Mouse (Mus musculus) MEL (cell line): ENCODE measurements around the gene Hsf3. TPM values are rescaled to one million over a fixed set of nuclear protein-coding genes. Genes with fewer than 3 reads are reported as not detected.

Experiments
- DNase-seq: peaks from one replicate; pipeline ENCODE4 v3.0.0; 2011; ENCODE audit warnings: low read depth, low spot score
- H3K27ac ChIP-seq: 2 replicates; pipeline ENCODE4 v1.5.1; 2012; ENCODE audit warnings: low read depth, mild to moderate bottlenecking, control low read depth, low read length, moderate library complexity; ENCODE audit not compliant: control insufficient read depth
- H3K27me3 ChIP-seq, 2 experiments: fragments of 150-350 bp in 1 of 2; sonication (generic) in 1 of 2; 2 replicates each; pipeline ENCODE4 v1.6.1; 2012; ENCODE audit warnings: low read length in 2 of 2, mild to moderate bottlenecking in 2 of 2, improper control_type of control experiment in 1 of 2, moderate library complexity in 1 of 2; ENCODE audit not compliant: insufficient read depth in 2 of 2, control insufficient read depth in 1 of 2
- H3K36me3 ChIP-seq, 2 experiments: 2 replicates each; pipeline ENCODE4 v1.6.1; 2012 to 2014; ENCODE audit warnings: low read length in 2 of 2, improper control_type of control experiment in 1 of 2, inconsistent platforms in 1 of 2, mild to moderate bottlenecking in 1 of 2; ENCODE audit not compliant: insufficient read depth in 2 of 2, control insufficient read depth in 1 of 2
- H3K4me1 ChIP-seq, 2 experiments: fragments of 150-350 bp in 1 of 2; sonication (generic) in 1 of 2; 2 replicates each; pipeline ENCODE4 v1.6.1; 2012; ENCODE audit warnings: low read length in 2 of 2, improper control_type of control experiment in 1 of 2, mild to moderate bottlenecking in 1 of 2; ENCODE audit not compliant: insufficient read depth in 2 of 2, control insufficient read depth in 1 of 2
- H3K4me3 ChIP-seq, 2 experiments: fragments of 150-350 bp in 1 of 2; sonication (generic) in 1 of 2; 2 replicates each; pipeline ENCODE4 v1.5.1; 2012; ENCODE audit warnings: low read depth in 2 of 2, low read length in 2 of 2, mild to moderate bottlenecking in 2 of 2, moderate library complexity in 2 of 2, control low read depth in 1 of 2, improper control_type of control experiment in 1 of 2; ENCODE audit not compliant: control insufficient read depth in 1 of 2, insufficient read depth in 1 of 2
- H3K79me2 ChIP-seq: 2 replicates; pipeline ENCODE4 v1.6.1; 2012; ENCODE audit warnings: mild to moderate bottlenecking, low read length, moderate library complexity; ENCODE audit not compliant: control insufficient read depth, poor library complexity, insufficient read depth
- H3K9ac ChIP-seq: 2 replicates; pipeline ENCODE4 v1.6.1; 2012; ENCODE audit warnings: low read depth, mild to moderate bottlenecking, control low read depth, low read length, moderate library complexity; ENCODE audit not compliant: control insufficient read depth, poor library complexity, severe bottlenecking
- H3K9me3 ChIP-seq: fragments of 150-350 bp; sonication (generic); replicated peaks from 2 replicates; pipeline ENCODE4 v1.6.1; 2012; ENCODE audit warnings: mild to moderate bottlenecking, low read length, improper control_type of control experiment, moderate library complexity; ENCODE audit not compliant: insufficient read depth
- BHLHE40 ChIP-seq: IDR thresholded peaks from 2 replicates; pipeline ENCODE4 v1.6.1; 2012; ENCODE audit warnings: low read depth, mild to moderate bottlenecking, inconsistent platforms, low read length, improper control_type of control experiment, borderline replicate concordance
- CHD1 ChIP-seq: IDR thresholded peaks from 2 replicates; pipeline ENCODE4 v1.6.1; 2012; ENCODE audit warnings: low read depth, mild to moderate bottlenecking, inconsistent platforms, low read length, improper control_type of control experiment
- CTCF ChIP-seq, 3 experiments: IDR thresholded peaks in 2 of 3; conservative IDR thresholded peaks in 1 of 3; 2 replicates each; pipeline ENCODE4 v1.5.1; 2011 to 2012; ENCODE audit warnings: low read length in 3 of 3, low read depth in 2 of 3, mild to moderate bottlenecking in 2 of 3, improper control_type of control experiment in 1 of 3, inconsistent platforms in 1 of 3, mixed read lengths in 1 of 3, moderate library complexity in 1 of 3; ENCODE audit not compliant: control insufficient read depth in 1 of 3, insufficient read depth in 1 of 3, poor library complexity in 1 of 3, severe bottlenecking in 1 of 3
- E2F4 ChIP-seq: IDR thresholded peaks from 2 replicates; pipeline ENCODE4 v1.6.1; 2011; ENCODE audit warnings: low read depth, low read length, improper control_type of control experiment, borderline replicate concordance
- EP300 ChIP-seq, 2 experiments: IDR thresholded peaks; 2 replicates each; pipeline ENCODE4 v1.6.1; 2011; ENCODE audit warnings: improper control_type of control experiment in 2 of 2, low read length in 2 of 2, low read depth in 1 of 2, mild to moderate bottlenecking in 1 of 2
- ETS1 ChIP-seq: IDR thresholded peaks from 2 replicates; pipeline ENCODE4 v1.6.1; 2012; ENCODE audit warnings: low read depth, mild to moderate bottlenecking, inconsistent platforms, low read length, improper control_type of control experiment, moderate library complexity
- GABPA ChIP-seq: IDR thresholded peaks from 2 replicates; pipeline ENCODE4 v1.6.1; 2012; ENCODE audit warnings: low read depth, mild to moderate bottlenecking, inconsistent platforms, low read length, improper control_type of control experiment, moderate library complexity
- GATA1 ChIP-seq: IDR thresholded peaks from 2 replicates; pipeline ENCODE4 v1.6.1; 2011; ENCODE audit warnings: low read depth, low read length, improper control_type of control experiment
- JUND ChIP-seq: IDR thresholded peaks from 2 replicates; pipeline ENCODE4 v1.6.1; 2011; ENCODE audit warnings: low read depth, mild to moderate bottlenecking, improper control_type of control experiment, low read length
- MAFK ChIP-seq: IDR thresholded peaks from 2 replicates; pipeline ENCODE4 v1.6.1; 2011; ENCODE audit warnings: low read depth, mild to moderate bottlenecking, low read length, improper control_type of control experiment, borderline replicate concordance
- MAX ChIP-seq: IDR thresholded peaks from 2 replicates; pipeline ENCODE4 v1.6.1; 2011; ENCODE audit warnings: low read length, improper control_type of control experiment
- MEF2A ChIP-seq: IDR thresholded peaks from 2 replicates; pipeline ENCODE4 v1.6.1; 2014; ENCODE audit warnings: low read depth, mild to moderate bottlenecking, inconsistent platforms, low read length, improper control_type of control experiment; ENCODE audit not compliant: poor library complexity, insufficient replicate concordance, severe bottlenecking; ENCODE audit errors: extremely low read depth
- POLR2A ChIP-seq, 2 experiments: IDR thresholded peaks; 2 replicates each; pipeline ENCODE4 v1.6.1; 2011 to 2012; ENCODE audit warnings: low read length in 2 of 2, mild to moderate bottlenecking in 2 of 2, control low read depth in 1 of 2, improper control_type of control experiment in 1 of 2, low read depth in 1 of 2, moderate library complexity in 1 of 2; ENCODE audit not compliant: control insufficient read depth in 1 of 2, insufficient read depth in 1 of 2, poor library complexity in 1 of 2
- RCOR1 ChIP-seq: IDR thresholded peaks from 2 replicates; pipeline ENCODE4 v1.6.1; 2012; ENCODE audit warnings: low read depth, mild to moderate bottlenecking, inconsistent platforms, low read length, improper control_type of control experiment
- SMC3 ChIP-seq: IDR thresholded peaks from 2 replicates; pipeline ENCODE4 v1.6.1; 2011; ENCODE audit warnings: low read depth, low read length, improper control_type of control experiment
- TAL1 ChIP-seq: IDR thresholded peaks from 2 replicates; pipeline ENCODE4 v1.6.1; 2012; ENCODE audit warnings: mild to moderate bottlenecking, inconsistent platforms, low read length, moderate library complexity, mixed read lengths
- TBP ChIP-seq: IDR thresholded peaks from 2 replicates; pipeline ENCODE4 v1.8.0; 2011; ENCODE audit warnings: low read depth, low read length, improper control_type of control experiment
- ZC3H11A ChIP-seq: IDR thresholded peaks from 2 replicates; pipeline ENCODE4 v1.6.1; 2012; ENCODE audit warnings: low read depth, mild to moderate bottlenecking, inconsistent platforms, low read length, improper control_type of control experiment
- ZKSCAN1 ChIP-seq: IDR thresholded peaks from 2 replicates; pipeline ENCODE4 v1.6.1; 2012; ENCODE audit warnings: low read depth, mild to moderate bottlenecking, inconsistent platforms, low read length, improper control_type of control experiment, moderate library complexity
- ZNF384 ChIP-seq: IDR thresholded peaks from 2 replicates; pipeline ENCODE4 v1.6.1; 2012; ENCODE audit warnings: low read depth, mild to moderate bottlenecking, inconsistent platforms, low read length, improper control_type of control experiment
- polyA plus RNA-seq, 2 experiments: library from polyadenylated mRNA; stranded (reverse) in 1 of 2; unstranded in 1 of 2; fragments of >175 nt in 1 of 2; fragments of >200 nt in 1 of 2; gene quantifications; 2 replicates each; pipeline versions ENCODE4 v1.2.1 to v1.2.4; 2012; ENCODE audit warnings: low replicate concordance in 2 of 2, low read depth in 1 of 2; ENCODE audit not compliant: insufficient read length in 2 of 2, insufficient read depth in 1 of 2, missing spikeins in 1 of 2
- total RNA-seq: library from RNA; depleted of rRNA; stranded (reverse); fragments of 300-350 nt; gene quantifications from 2 replicates; pipeline ENCODE4 v1.2.3, GENCODE M21; 2012; rRNA removed

Hsf3 gene
- total RNA-seq (not detected in 2 replicates), polyA plus RNA-seq (not detected)

DNA sequence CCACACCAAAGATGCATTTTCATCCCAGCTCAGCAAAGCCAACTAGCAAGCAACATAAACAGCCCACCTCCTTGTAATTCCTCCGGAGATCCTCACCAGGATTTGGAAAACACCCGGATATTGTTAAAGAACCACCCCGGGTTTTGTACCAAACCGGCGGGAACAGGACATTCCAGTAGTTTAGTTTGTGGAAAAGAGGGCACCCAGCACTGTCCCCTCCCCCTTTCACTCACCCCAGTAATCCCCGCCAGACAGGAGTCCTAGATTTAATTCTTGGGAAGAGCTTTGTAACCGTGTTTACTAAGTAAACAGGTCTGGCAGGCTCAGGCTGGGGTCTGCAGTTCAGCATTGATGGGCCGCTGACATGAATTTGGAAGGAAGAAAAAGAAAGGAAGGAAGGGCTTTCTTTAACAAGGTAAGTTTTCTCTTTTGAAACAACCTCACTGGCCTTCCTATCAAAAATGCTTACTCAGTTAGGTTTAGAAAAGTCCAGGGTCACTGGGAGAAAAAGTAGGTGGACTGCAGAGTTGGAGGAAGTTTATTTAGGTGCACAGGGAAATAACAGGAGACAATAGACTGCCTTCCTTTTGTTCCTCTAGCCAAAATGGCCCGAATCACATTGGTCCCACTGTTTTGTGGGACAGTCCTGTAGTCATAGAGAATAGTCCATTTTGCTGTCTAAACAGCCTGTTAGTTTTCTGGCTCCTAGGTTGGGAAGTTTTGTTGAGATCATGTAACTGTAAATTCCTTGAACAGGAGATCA lies at the start of gene Hsf3:
Gene Hsf3, minus strand, starts transcription at position 94 of the 763 bp plus-strand sequence.
- H3K9me3 ChIP-seq: no peaks in the 10 kb centered on the region
- TF ChIP-seq JUND: no peak
- no peak for TF ChIP-seq ZKSCAN1
- no peak for TF ChIP-seq CHD1
- no peak for TF ChIP-seq BHLHE40
- no peak for TF ChIP-seq E2F4
- no peak for TF ChIP-seq RCOR1
- no peak for TF ChIP-seq TBP
- TF ChIP-seq GABPA: no peak
- no peak for TF ChIP-seq SMC3
- no peak for TF ChIP-seq POLR2A (IDR thresholded peaks at IDR 0.05; ENCODE audit: control insufficient read depth in 1 of 2, insufficient read depth in 1 of 2, low read depth in 1 of 2, low read length in 2 of 2, poor library complexity in 1 of 2)
- no peak for TF ChIP-seq GATA1
- no peak for TF ChIP-seq ZC3H11A
- no peak for TF ChIP-seq MAX
- no peak for TF ChIP-seq TAL1
- TF ChIP-seq MAFK: no peak
- no peak for TF ChIP-seq MEF2A
- TF ChIP-seq EP300 (IDR thresholded peaks at IDR 0.05; ENCODE audit: low read depth in 1 of 2, low read length in 2 of 2): no peak
- no peaks in the 10 kb centered on the region for H3K4me1 ChIP-seq
- no peak within 1 kb of the TSS for H3K4me3 ChIP-seq
- no peaks in the 10 kb centered on the region for H3K36me3 ChIP-seq
- DNase-seq: no peak
- H3K27ac ChIP-seq: no peak within 1 kb of the TSS
- H3K27me3 ChIP-seq: no peaks in the 10 kb centered on the region
- H3K79me2 ChIP-seq: no peaks in the 10 kb centered on the region
- H3K9ac ChIP-seq: no peak within 1 kb of the TSS

- Histone ChIP-seq H3K4me3 (no peak overlapping the region), H3K27ac (no peak overlapping the region), H3K4me1 (no peaks in the 10 kb centered on the region), H3K9me3 (no peaks in the 10 kb centered on the region), H3K27me3 (no peaks in the 10 kb centered on the region), H3K9ac (no peak overlapping the region), H3K79me2 (no peaks in the 10 kb centered on the region), H3K36me3 (no peaks in the 10 kb centered on the region)
- no peak for TF ChIP-seq ETS1
- TF ChIP-seq CTCF (IDR thresholded peaks at IDR 0.05 in 2 of 3, conservative IDR thresholded peaks at IDR 0.05 in 1 of 3; ENCODE audit: control insufficient read depth in 1 of 3, insufficient read depth in 1 of 3, low read depth in 2 of 3, low read length in 3 of 3, poor library complexity in 1 of 3, severe bottlenecking in 1 of 3): peak in 1 of 3 experiments; percentile 2; a peak in 1 of 6 replicates
- no peak for TF ChIP-seq MAX
- TF ChIP-seq ZNF384: no peak
- DNase-seq: no peak
Observed at GRCm38 (mm10) chrX:96501580-96501979, 45.5 kb upstream of the Hsf3 start.
